Mouse (Mus musculus) cerebellum, adult 2 months (tissue): ENCODE data around the gene Ptcd2. TPM values are rescaled to one million over a fixed set of nuclear protein-coding genes. Genes with fewer than 3 reads are reported as not detected.

Source experiments
- DNase-seq, 2 experiments: peaks; one replicate each; pipeline ENCODE4 v3.0.0; 2021
- H3K27ac ChIP-seq: fragments of 200-500 bp; 2 replicates; pipeline ENCODE4 v1.5.1; 2012; ENCODE audit warnings: low read length, control low read depth, inconsistent platforms; ENCODE audit not compliant: insufficient read depth
- H3K27me3 ChIP-seq: fragments of 200-500 bp; 2 replicates; pipeline ENCODE4 v1.6.1; 2012; ENCODE audit warnings: inconsistent platforms, mild to moderate bottlenecking, low read length, moderate library complexity; ENCODE audit not compliant: control insufficient read depth, insufficient read depth
- H3K4me1 ChIP-seq: fragments of 200-500 bp; 2 replicates; pipeline ENCODE4 v1.6.1; 2011; ENCODE audit warnings: low read length; ENCODE audit not compliant: control insufficient read depth, insufficient read depth
- H3K4me3 ChIP-seq: fragments of 200-500 bp; replicated peaks from 2 replicates; pipeline ENCODE3; 2011; ENCODE audit warnings: mild to moderate bottlenecking, low read depth, low read length, control low read depth; ENCODE audit not compliant: insufficient read depth
- CTCF ChIP-seq: fragments of 200-500 bp; IDR thresholded peaks from 2 replicates; pipeline ENCODE4 v1.5.1; 2011; ENCODE audit warnings: low read depth, mild to moderate bottlenecking, control low read depth, low read length, moderate library complexity, borderline replicate concordance; ENCODE audit not compliant: insufficient read depth
- POLR2A ChIP-seq: fragments of 200-500 bp; IDR thresholded peaks from 2 replicates; pipeline ENCODE4 v1.6.1; 2011; ENCODE audit warnings: low read length, control low read depth, borderline replicate concordance; ENCODE audit not compliant: insufficient read depth
- WGBS: fragments of 180-500 bp; shearing (Covaris S2); methylation state at CpG from one replicate; pipeline ENCODE4 v1.1.7; 2018; 5-methylcytosine and 5-hydroxymethylcytosine counted together
- polyA plus RNA-seq: library from polyadenylated mRNA; depleted of rRNA; stranded (reverse); fragments of >200 nt; gene quantifications from 2 replicates; pipeline ENCODE4 v1.2.3, GENCODE M21; 2012

The Ptcd2 gene
- polyA plus RNA-seq, 1 experiment: 38.5 TPM

DNA sequence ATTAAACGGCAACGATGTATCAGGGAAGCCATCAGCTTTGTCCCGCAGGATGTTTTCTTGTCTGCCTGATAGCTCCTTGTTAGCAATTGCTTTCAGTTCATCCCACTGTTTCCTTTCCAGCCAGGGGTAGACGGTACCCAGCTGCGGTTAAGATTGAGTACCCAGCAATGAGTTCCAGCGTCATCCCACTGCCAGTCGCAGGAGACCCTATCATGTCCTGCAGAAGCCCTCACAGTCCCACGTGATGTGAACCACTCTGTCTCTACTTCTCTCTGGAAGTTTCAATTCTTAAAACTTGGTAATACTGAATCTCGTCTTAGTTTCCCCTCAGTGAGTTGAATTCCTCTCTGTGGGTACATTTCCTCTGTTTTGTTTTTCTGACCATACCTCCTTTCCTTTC lies 56.7 kb downstream of the Ptcd2 start:
- DNase-seq: no peak
- WGBS: 91% methylated on average over 9 of the region's 9 CpGs
- Histone ChIP-seq H3K4me3 (no peak overlapping the region), H3K27ac (no peak overlapping the region), H3K27me3 (no peaks in the 10 kb centered on the region), H3K4me1 (peaks cover 6% of the 10 kb centered on the region)
- TF ChIP-seq CTCF (no peak), POLR2A (no peak)

DNA sequence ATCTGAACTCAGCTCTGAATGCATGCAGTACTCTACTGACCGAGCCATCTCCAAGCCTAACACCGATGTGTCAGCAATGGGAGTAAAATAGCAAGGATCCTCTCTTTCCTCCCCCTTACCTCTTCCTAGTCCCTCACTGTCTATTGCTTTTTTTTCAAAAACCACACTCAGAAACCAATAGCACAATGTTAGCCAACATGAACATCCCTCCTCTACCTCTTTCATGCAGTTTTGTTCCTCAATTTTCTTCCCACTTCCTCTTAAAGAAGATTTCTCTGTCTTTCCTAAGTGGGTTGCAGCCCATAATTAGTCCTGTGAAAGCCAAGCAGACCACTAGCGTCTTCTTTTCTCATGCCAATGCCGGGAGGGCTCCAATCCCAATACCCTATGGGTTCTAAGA lies 57.3 kb downstream of the Ptcd2 start:
- TF ChIP-seq CTCF (no peak), POLR2A (no peak)
- Histone ChIP-seq H3K27ac (no peak overlapping the region), H3K4me1 (peaks cover 6% of the 10 kb centered on the region), H3K4me3 (no peak overlapping the region), H3K27me3 (no peaks in the 10 kb centered on the region)
- WGBS: 98% methylated on average over 4 of the region's 4 CpGs
- DNase-seq: no peak

DNA sequence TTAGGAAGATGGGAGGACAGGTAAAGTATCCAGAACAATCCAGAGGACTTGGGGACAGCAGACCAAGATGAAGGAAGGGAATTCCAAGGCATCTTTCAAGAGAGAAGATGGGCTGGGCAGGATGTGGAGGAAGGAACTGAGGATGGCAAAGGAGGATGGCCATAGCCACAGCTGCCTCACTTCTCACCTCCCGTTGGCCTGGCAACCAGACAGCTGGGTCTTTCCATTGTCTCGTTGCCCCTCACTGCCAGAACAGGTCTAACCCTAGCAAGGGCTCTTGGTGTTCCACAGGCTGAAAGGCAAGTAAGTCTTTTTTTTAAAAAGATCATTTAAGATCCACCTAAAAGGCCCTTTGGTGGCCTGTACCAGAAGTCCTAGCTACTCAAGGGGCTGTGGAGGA lies 59.3 kb downstream of the Ptcd2 start:
- WGBS: 62% methylated on average over 2 of the region's 2 CpGs
- H3K4me1 ChIP-seq: peaks cover 6% of the 10 kb centered on the region
- H3K27me3 ChIP-seq: no peaks in the 10 kb centered on the region
- H3K4me3 ChIP-seq: no peak overlapping the region
- no peak overlapping the region for H3K27ac ChIP-seq
- no peak for TF ChIP-seq POLR2A
- no peak for TF ChIP-seq CTCF
- no peak for DNase-seq

DNA sequence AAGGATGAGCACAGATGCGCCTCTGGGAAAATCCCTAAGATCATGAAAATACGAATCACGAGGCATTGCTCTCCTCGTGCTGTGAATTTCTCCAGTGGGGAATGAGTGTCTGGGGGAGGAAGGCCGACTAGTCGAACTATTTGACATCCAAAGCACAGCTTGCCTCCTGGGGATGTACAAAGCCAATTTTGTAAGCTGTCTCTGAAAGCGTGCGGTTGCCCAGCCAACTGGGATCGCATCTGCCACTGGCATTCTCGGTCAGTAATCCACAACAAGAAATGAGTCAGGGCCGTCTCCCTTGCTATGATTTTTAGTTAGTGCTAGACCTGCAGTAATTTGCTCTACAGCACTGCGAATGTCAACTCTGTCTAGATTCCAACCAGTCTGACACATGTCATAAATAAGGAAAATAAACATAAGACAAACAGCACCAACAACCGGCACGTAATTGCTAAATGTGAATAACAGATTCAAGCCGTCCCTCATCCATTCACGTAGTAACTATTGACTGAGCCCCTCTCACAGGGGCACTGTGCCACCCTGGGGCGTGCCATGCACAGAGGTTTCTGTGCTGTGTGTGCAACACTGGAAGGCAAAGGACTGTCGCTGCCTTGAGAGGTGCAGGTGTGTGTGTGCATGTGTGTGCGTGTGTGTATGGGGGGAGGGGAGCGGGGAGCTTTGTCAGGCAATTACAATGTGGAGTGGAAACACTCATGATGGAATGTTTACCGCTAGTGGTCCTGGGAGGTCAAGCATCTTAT lies 59.9 kb downstream of the Ptcd2 start:
- DNase-seq: peak; percentile 30 to 52
- no peak overlapping the region for H3K4me3 ChIP-seq
- WGBS: 18% methylated on average over 21 of the region's 21 CpGs
- H3K4me1 ChIP-seq: peaks cover 6% of the 10 kb centered on the region
- no peaks in the 10 kb centered on the region for H3K27me3 ChIP-seq
- no peak for TF ChIP-seq CTCF
- no peak for TF ChIP-seq POLR2A
- no peak overlapping the region for H3K27ac ChIP-seq

DNA sequence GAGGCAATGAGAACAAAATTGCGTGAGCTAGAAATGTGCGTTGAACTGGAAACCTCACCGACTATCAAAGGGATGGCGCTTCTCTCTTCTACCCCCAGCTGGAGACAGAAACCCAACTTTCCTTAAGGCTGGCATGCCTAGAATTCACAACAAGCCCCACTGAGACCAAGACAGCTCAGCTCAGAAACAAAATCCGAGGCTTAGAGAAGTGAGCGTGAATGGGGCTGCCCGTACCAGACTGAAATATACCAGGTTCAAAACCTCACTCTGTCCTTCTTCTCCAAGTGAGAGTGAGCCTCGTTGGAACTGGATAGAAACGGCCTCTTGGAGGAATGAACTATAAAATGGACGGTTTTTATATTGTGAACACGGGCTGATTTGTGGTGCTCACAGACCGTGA lies 60.6 kb downstream of the Ptcd2 start:
- H3K4me1 ChIP-seq: peaks cover 6% of the 10 kb centered on the region
- no peak overlapping the region for H3K4me3 ChIP-seq
- no peak overlapping the region for H3K27ac ChIP-seq
- DNase-seq: no peak
- H3K27me3 ChIP-seq: no peaks in the 10 kb centered on the region
- 20% methylated on average over 12 of the region's 12 CpGs for WGBS
- no peak for TF ChIP-seq POLR2A
- TF ChIP-seq CTCF: no peak

DNA sequence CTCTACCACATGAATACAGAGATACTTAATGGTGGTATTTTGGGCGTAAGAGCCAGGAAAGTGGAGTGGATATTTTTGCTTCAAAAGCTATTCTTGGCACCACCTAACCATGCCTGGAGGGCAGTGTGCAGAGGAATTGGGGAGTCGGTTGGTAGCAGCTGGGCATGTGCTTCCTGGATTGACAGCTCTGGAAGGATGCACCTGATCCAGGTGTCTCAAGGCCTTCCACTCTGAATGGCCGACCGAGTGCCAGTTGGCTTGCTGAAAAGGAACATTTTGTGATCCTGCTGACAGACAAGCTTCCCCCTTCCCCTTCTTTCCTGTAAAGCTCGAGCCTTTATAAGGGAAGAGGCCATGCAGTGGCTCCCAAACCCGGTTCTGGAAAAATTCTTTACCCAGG lies 61.5 kb downstream of the Ptcd2 start:
- no peak overlapping the region for H3K27ac ChIP-seq

DNA sequence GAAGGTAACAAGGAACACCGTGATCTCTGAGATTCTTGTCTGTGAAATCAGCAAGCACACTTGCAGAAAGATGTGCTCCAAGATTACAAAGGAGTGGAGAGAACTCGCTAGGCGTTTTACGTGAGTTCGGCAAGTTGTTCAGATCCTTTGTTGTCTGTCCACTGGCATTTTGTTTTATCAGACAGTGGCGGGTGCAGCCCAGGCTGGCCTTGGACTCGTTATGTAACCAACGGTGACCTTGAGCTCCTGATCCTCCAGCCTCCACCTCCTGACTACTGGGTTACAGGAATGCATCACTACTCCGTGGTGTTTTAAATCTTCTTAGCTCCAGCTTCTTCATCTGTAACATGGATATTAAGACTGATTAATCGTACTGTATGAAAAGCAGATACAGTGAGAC lies 65.2 kb downstream of the Ptcd2 start:
- H3K4me3 ChIP-seq: no peak overlapping the region
- no peak for DNase-seq
- no peak overlapping the region for H3K27ac ChIP-seq
- no peak for TF ChIP-seq CTCF
- no peak for TF ChIP-seq POLR2A
- 77% methylated on average over 10 of the region's 10 CpGs for WGBS
- H3K4me1 ChIP-seq: peaks cover 2% of the 10 kb centered on the region; the same call in 1 of the 2 replicates
- H3K27me3 ChIP-seq: no peaks in the 10 kb centered on the region

More for the DNA sequence above, 61.5 kb downstream of the Ptcd2 start:
- H3K4me3 ChIP-seq: no peak overlapping the region
- WGBS: 40% methylated on average over 6 of the region's 6 CpGs
- TF ChIP-seq CTCF: no peak
- TF ChIP-seq POLR2A: no peak
- no peak for DNase-seq
- peaks cover 6% of the 10 kb centered on the region for H3K4me1 ChIP-seq
- no peaks in the 10 kb centered on the region for H3K27me3 ChIP-seq

DNA sequence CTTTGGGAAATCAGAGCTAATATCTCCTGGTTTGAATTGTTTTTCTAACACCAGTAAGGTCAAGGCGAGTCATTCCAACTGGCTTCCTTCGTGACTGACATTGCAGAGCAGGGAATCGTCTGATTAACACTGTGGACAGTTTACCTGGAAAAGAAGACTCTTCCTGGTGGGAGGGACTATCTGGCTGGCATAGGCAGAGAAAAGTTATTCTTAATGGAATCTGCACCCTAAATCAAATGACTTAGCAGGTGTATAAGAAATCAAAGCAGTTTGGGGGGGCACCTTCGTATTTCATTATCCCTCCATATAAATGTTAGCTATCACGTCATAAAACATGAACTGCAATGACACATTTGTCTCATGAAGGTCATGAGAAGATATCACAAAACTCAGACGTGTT lies 66.0 kb downstream of the Ptcd2 start:
- no peak for TF ChIP-seq CTCF
- no peak for TF ChIP-seq POLR2A
- no peak for DNase-seq
- Histone ChIP-seq H3K27me3 (no peaks in the 10 kb centered on the region), H3K4me3 (no peak overlapping the region), H3K27ac (no peak overlapping the region), H3K4me1 (no peaks in the 10 kb centered on the region)
- 91% methylated on average over 6 of the region's 6 CpGs for WGBS
